Mouse (Mus musculus) stomach, embryonic 15.5 days (tissue): ENCODE measurements at regions not wholly inside any gene's neighbourhood (a gene's known extent, or its start where the extent isn't known, plus 50 kb on each side); places are given as distances from the start of the nearest gene placed in this dataset.

Experiments used
- ATAC-seq: fragments of 200-750 bp; cut with Nextera tagmentation; 2 replicates; pipeline ENCODE4 v1.8.0; 2017; ENCODE audit warnings: low read depth, moderate number of reproducible peaks, moderate TSS enrichment; ENCODE audit not compliant: insufficient read depth, low FRiP score
- H3K27ac ChIP-seq: fragments of 300-500 bp; sonication (generic); 2 replicates; pipeline ENCODE4 v1.5.1; 2015; ENCODE audit warnings: mild to moderate bottlenecking, inconsistent platforms
- H3K27me3 ChIP-seq: fragments of 300-500 bp; sonication (generic); replicated peaks from 2 replicates; pipeline ENCODE4 v1.6.1; 2015; ENCODE audit warnings: inconsistent platforms
- H3K36me3 ChIP-seq: fragments of 300-500 bp; sonication (generic); 2 replicates; pipeline ENCODE4 v1.6.1; 2015; ENCODE audit warnings: inconsistent platforms
- H3K4me1 ChIP-seq: fragments of 300-500 bp; sonication (generic); 2 replicates; pipeline ENCODE4 v1.6.1; 2015; ENCODE audit warnings: inconsistent platforms
- H3K4me2 ChIP-seq: fragments of 300-500 bp; sonication (generic); 2 replicates; pipeline ENCODE4 v1.6.1; 2015; ENCODE audit warnings: mild to moderate bottlenecking, inconsistent platforms
- H3K4me3 ChIP-seq: fragments of 300-500 bp; sonication (generic); replicated peaks from 2 replicates; pipeline ENCODE4 v1.5.1; 2015; ENCODE audit warnings: inconsistent platforms
- H3K9ac ChIP-seq: fragments of 300-500 bp; sonication (generic); 2 replicates; pipeline ENCODE4 v1.6.1; 2015; ENCODE audit warnings: inconsistent platforms
- H3K9me3 ChIP-seq: fragments of 300-500 bp; sonication (generic); 2 replicates; pipeline ENCODE4 v1.6.1; 2016; ENCODE audit warnings: inconsistent platforms
- WGBS: fragments of 180-500 bp; shearing (Covaris S2); methylation state at CpG from one replicate; pipeline ENCODE4 v1.1.7; 2015; 5-methylcytosine and 5-hydroxymethylcytosine counted together

DNA sequence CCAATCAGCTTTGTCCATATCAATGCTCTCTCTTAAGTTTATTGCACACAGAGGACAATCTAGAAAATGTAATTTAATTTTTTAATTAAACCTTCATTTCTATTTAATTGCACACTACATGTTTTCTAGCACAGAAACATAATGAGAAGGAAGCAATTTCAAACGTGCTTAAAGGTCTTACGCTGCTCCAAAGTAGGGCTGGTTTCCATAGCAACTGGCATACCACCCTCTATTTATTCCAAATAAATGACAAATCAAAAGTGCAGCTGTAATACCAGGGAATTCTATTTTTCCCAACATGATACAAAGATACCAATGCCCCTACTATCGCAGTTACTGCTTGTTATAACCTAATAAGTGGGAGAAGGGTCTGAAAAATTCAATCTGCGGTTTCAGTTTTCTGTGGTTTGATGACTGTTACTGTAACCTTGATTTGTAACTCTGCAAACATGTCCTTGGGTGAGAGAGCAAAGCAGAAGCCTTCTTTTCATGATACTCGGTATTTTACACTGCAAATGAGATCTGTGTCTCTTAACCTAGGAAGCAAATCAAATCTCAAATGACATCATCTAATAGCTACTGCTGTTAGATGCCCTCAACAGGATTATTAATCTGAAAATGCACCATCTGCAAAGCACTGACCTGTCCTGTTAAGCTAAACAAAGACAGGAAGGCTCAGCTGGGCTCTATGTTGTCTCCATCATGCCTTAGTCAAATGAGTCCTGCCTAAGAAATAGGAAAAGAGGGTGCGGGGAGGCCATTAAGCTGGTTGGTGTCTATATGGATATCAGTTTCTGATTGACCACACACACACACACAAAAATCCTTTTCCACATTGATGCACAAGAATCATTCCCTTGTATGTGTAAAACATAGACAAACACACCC is 535.6 kb downstream of the Basp1 start:
- Histone ChIP-seq H3K4me3 (no peak overlapping the region), H3K27ac (no peak overlapping the region), H3K9me3 (no peaks in the 10 kb centered on the region), H3K36me3 (no peaks in the 10 kb centered on the region), H3K27me3 (no peaks in the 10 kb centered on the region), H3K4me2 (no peak overlapping the region), H3K4me1 (no peaks in the 10 kb centered on the region), H3K9ac (no peak overlapping the region)
- 57% methylated on average over 6 of the region's 6 CpGs for WGBS
- ATAC-seq: no peak

DNA sequence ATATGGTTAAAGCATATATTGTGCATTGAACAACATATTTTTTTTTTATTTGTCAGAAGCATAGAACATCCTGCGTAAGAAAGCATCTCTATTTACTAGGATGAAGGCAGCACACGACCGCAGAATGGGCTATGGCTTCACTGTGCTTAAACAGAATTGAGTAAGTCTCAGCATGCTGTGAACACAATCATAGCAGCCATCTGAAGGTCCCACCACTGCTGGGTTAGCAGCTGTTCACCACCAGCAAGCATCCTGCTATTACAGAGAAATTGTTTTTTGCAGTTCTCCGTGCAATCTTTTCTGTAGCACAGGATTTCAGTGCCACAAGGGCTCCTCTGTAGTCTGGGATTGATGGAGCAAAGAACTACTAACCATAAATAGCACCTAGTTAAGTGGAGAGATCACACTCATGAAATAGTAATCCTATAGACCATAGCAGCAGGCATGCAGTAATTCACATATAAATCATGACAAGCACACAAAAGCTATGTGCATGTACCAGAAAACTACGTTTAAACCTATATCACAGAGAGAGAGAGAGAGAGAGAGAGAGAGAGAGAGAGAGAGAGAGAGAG is 537.3 kb downstream of the Basp1 start:
- H3K36me3 ChIP-seq: no peaks in the 10 kb centered on the region
- no peak overlapping the region for H3K27ac ChIP-seq
- H3K27me3 ChIP-seq: no peaks in the 10 kb centered on the region
- WGBS: 80% methylated on average over 5 of the region's 5 CpGs
- ATAC-seq: no peak
- no peaks in the 10 kb centered on the region for H3K4me1 ChIP-seq
- H3K4me2 ChIP-seq: no peak overlapping the region
- no peak overlapping the region for H3K9ac ChIP-seq
- no peaks in the 10 kb centered on the region for H3K9me3 ChIP-seq
- no peak overlapping the region for H3K4me3 ChIP-seq

DNA sequence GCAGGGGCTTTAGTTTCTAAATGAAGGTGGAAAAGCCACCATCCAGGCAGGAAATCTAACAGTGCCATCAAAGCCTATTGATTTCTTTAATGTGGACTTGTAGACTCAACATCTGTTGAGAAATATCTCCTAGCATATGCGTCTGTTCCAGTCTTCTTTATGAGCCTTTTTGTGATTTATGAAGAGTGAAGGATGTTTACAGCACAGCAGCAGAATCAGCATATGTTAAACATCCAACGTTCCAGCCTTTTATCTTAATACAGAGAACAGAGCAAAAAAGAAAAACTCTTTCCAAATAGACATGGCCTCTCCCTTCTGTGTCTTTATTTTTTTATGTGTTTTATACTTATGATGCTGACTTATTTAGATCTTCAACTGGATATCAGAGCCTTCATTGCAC is 573.3 kb downstream of the Basp1 start:
- no peaks in the 10 kb centered on the region for H3K27me3 ChIP-seq
- H3K9ac ChIP-seq: no peak overlapping the region
- no peak overlapping the region for H3K27ac ChIP-seq
- WGBS: 37% methylated on average over 2 of the region's 2 CpGs
- H3K36me3 ChIP-seq: no peaks in the 10 kb centered on the region
- ATAC-seq: no peak
- no peak overlapping the region for H3K4me3 ChIP-seq
- no peaks in the 10 kb centered on the region for H3K9me3 ChIP-seq
- no peak overlapping the region for H3K4me2 ChIP-seq
- H3K4me1 ChIP-seq: no peaks in the 10 kb centered on the region

DNA sequence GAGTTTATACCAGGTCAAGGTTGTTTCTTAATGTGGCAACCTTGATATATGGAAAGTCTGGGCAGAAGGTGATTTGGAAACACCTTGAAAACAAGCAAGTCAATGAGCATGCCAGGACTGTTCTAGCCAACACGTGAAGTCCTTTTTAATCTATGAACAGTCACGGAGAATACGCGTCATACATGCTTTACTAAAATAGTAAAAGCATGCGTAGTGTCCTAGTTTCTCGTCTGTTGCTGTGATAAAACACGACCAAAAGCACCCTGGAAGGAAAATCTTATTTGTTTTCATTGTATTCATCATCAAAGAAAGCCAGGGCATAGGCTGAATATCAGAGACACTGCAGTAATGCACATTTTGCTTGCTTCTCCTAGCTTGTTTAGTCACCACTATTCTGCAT is 575.2 kb downstream of the Basp1 start:
- Histone ChIP-seq H3K36me3 (no peaks in the 10 kb centered on the region), H3K4me1 (no peaks in the 10 kb centered on the region), H3K4me2 (no peak overlapping the region), H3K4me3 (no peak overlapping the region), H3K9me3 (no peaks in the 10 kb centered on the region), H3K27ac (no peak overlapping the region), H3K9ac (no peak overlapping the region), H3K27me3 (no peaks in the 10 kb centered on the region)
- 85% methylated on average over 7 of the region's 7 CpGs for WGBS
- ATAC-seq: no peak

DNA sequence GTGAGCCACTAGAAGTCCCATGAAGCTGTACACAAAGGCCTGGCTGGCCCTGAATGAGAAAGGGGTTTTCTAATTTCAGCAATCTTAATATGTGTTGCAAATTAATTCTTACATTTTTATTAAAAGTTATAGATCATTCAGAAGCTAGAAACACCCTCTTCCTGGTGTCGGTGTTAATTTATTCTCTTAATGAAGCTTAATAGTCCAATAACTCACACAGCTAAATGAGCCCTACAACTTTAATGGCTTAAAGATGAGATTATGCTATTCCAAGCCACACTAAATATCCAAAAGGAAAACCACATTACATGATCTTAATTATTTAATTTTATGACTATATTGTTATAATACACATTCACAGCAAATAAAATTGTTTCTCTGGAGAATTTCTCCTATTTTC is 585.7 kb downstream of the Basp1 start:
- H3K9me3 ChIP-seq: no peaks in the 10 kb centered on the region
- no peak for ATAC-seq
- H3K4me2 ChIP-seq: no peak overlapping the region
- no peaks in the 10 kb centered on the region for H3K36me3 ChIP-seq
- no peak overlapping the region for H3K4me3 ChIP-seq
- no peak overlapping the region for H3K27ac ChIP-seq
- H3K4me1 ChIP-seq: no peaks in the 10 kb centered on the region
- H3K27me3 ChIP-seq: no peaks in the 10 kb centered on the region
- 92% methylated on average over 1 of the region's 1 CpGs for WGBS
- no peak overlapping the region for H3K9ac ChIP-seq

DNA sequence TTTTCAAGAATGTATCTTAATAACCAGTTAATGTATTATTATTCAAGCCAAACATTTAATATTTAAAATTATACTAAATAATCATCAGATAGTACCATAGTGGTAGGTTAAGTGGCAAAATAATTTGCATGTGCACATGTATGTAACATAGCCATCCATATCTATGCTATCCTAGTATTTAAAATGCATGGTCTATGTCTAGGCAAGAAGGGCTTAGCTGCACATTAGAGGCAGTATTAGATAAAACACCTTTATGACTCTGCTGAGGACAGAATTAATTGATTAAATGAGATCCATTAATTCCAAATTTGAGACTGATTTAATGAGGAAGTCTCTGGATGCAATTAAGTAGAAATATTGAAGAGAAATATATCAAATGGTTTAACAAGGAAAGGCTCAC is 586.3 kb downstream of the Basp1 start:
- Histone ChIP-seq H3K9me3 (no peaks in the 10 kb centered on the region), H3K9ac (no peak overlapping the region), H3K4me2 (no peak overlapping the region), H3K36me3 (no peaks in the 10 kb centered on the region), H3K4me3 (no peak overlapping the region), H3K27me3 (no peaks in the 10 kb centered on the region), H3K4me1 (no peaks in the 10 kb centered on the region), H3K27ac (no peak overlapping the region)
- ATAC-seq: no peak

DNA sequence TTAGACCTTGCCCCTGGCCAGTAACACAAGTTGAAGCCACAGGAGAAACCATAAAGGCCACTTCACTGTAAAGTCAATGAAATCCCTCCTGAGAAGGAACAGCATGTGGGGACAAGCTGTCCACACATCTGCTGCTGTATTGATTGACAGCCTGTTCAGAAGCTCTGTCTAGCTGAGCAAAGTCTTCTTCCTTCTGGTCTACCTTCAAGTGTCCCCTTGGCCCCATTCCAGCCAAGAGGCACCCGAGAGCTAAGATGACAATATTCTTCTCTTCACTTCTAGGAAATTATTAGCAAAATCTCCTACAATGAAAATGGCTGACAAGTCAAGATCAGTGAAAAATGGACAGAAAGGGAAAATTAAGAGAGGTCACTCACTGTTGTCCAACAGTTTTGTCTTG is 616.7 kb downstream of the Basp1 start:
- WGBS: 73% methylated on average over 1 of the region's 1 CpGs
- no peak for ATAC-seq

DNA sequence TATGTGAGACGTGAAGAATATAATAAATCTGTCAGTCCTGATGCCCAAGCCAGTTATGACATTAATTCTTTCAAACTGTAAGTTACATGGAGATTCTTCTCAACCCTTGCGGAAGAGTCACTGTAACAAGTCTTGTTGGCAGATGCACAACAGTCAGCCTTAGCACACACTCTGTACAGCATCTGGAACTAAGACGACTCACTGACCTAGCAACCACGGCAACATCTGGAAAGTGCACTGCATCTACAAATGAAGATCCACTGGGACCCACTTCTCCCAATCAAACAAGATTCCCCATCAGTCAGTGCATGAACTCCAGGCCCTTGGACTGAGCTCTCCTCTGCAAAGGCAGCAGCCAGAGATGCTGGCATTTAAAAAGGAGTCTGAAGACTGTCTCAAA is 620.2 kb downstream of the Basp1 start:
- WGBS: 57% methylated on average over 4 of the region's 4 CpGs
- no peak for ATAC-seq

More for the DNA sequence above, 616.7 kb downstream of the Basp1 start:
- Histone ChIP-seq H3K36me3 (no peaks in the 10 kb centered on the region), H3K9me3 (no peaks in the 10 kb centered on the region), H3K9ac (no peak overlapping the region), H3K4me2 (no peak overlapping the region), H3K27ac (no peak overlapping the region), H3K4me3 (no peak overlapping the region), H3K27me3 (no peaks in the 10 kb centered on the region), H3K4me1 (no peaks in the 10 kb centered on the region)

DNA sequence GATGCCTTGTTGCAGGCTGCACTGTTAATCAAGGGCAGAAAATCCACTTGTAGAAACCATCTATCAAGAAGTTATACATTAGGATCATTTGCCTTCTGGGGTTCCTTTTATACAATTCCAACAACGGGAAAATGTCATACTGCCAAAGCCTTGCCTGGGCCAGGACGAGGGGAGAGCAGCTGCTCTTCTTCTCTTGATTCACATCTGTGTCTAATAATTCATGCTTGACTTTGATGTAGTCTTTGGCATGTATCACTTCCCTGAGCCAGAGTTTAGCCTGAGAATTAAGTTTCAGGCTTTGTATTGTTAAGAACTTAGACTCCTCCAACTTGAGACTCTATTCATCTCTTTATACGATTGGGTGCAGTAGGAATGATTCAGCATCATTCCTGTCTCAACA is 627.2 kb downstream of the Basp1 start:
- Histone ChIP-seq H3K9me3 (no peaks in the 10 kb centered on the region), H3K4me2 (no peak overlapping the region), H3K27me3 (no peaks in the 10 kb centered on the region), H3K4me1 (no peaks in the 10 kb centered on the region), H3K27ac (no peak overlapping the region), H3K36me3 (no peaks in the 10 kb centered on the region), H3K9ac (no peak overlapping the region), H3K4me3 (no peak overlapping the region)
- no peak for ATAC-seq
- 48% methylated on average over 3 of the region's 3 CpGs for WGBS

More for the DNA sequence above, 620.2 kb downstream of the Basp1 start:
- Histone ChIP-seq H3K9me3 (no peaks in the 10 kb centered on the region), H3K27me3 (no peaks in the 10 kb centered on the region), H3K4me3 (no peak overlapping the region), H3K9ac (no peak overlapping the region), H3K36me3 (no peaks in the 10 kb centered on the region), H3K4me2 (no peak overlapping the region), H3K4me1 (no peaks in the 10 kb centered on the region), H3K27ac (no peak overlapping the region)

DNA sequence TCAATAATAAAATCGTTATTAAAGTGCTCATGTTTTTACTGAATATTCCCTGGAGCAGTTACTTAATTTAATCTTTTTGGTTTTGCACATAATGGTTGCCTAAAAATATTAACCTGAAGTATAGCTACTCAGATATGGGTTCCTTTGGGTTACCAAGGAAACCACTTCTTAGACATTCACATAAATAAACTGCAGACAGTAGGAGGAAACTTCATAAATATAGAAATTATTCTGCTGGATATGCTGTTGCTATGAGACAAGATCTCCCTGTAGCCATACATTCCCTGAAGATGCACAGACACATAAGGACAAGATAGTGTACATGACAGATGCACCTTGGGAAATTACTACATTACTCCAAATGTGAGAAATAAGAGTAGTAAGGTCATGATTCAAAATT is 635.3 kb downstream of the Basp1 start:
- no peaks in the 10 kb centered on the region for H3K36me3 ChIP-seq
- WGBS: 69% methylated on average over 1 of the region's 1 CpGs
- no peaks in the 10 kb centered on the region for H3K4me1 ChIP-seq
- no peak overlapping the region for H3K4me3 ChIP-seq
- no peaks in the 10 kb centered on the region for H3K27me3 ChIP-seq
- H3K27ac ChIP-seq: no peak overlapping the region
- ATAC-seq: no peak
- no peak overlapping the region for H3K4me2 ChIP-seq
- no peaks in the 10 kb centered on the region for H3K9me3 ChIP-seq
- no peak overlapping the region for H3K9ac ChIP-seq

DNA sequence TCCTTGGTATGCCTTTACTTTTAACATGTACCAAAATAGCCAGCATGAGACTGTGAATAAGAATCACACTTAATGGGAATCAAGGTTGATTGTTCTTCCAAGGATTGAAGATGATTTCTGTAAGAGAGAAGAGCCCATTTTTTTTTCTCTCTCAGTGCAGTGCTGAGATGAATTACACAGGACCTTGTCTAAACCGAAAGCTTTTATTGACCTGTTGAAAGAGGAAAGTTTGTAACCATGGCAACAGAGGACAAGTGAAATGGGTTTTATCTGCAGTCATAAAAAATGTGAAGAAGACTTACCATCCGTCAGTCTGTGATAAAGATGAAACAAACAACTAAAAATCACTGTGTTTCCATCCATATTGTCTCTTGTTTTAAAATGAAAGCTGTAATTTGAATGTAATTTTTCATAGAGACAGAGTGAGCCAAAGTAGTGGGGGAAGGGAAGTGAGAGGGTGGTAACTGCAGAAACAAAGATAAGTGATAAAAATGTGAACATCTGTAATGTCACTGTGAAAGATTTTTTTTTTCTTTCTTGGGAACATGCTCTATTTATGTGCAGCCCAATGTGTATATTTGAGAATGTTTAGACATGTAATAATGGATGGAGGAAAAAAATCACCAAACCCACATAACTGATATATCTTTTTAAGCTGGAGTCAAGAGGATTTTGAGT is 661.9 kb downstream of the Basp1 start:
- Histone ChIP-seq H3K4me3 (no peak overlapping the region), H3K36me3 (no peaks in the 10 kb centered on the region), H3K27me3 (no peaks in the 10 kb centered on the region), H3K4me2 (no peak overlapping the region), H3K4me1 (no peaks in the 10 kb centered on the region), H3K9ac (no peak overlapping the region), H3K27ac (no peak overlapping the region), H3K9me3 (no peaks in the 10 kb centered on the region)
- ATAC-seq: no peak
- 13% methylated on average over 2 of the region's 2 CpGs for WGBS

DNA sequence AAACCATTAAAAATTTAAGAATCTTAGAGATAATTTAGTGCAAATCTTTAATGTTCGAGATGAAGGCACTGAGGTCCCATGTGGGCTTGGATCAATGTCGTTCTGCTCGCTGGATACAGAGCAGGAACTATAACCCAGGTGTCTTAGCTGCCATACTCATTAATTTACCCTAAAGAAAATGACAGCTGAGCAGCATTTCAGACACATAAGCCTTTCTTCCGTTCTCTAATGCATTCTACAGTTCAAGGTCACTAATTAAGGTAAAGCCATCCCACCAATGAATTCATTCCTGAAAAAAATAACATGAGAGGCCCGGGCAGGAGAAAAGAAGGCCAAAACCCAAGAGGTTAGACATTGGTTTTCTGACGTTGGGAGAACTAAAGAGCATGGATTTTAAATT is 670.3 kb downstream of the Basp1 start:
- H3K36me3 ChIP-seq: no peaks in the 10 kb centered on the region
- no peaks in the 10 kb centered on the region for H3K27me3 ChIP-seq
- H3K9me3 ChIP-seq: no peaks in the 10 kb centered on the region
- no peak overlapping the region for H3K9ac ChIP-seq
- H3K4me1 ChIP-seq: no peaks in the 10 kb centered on the region
- ATAC-seq: no peak
- 38% methylated on average over 6 of the region's 6 CpGs for WGBS
- H3K4me3 ChIP-seq: no peak overlapping the region
- no peak overlapping the region for H3K4me2 ChIP-seq
- H3K27ac ChIP-seq: no peak overlapping the region
